Mouse (Mus musculus) forebrain, embryonic 11.5 days (tissue): ENCODE measurements around the gene Dkkl1. TPM values are rescaled to one million over a fixed set of nuclear protein-coding genes. Genes with fewer than 3 reads are reported as not detected.

Experiments used
- ATAC-seq: fragments of 200-750 bp; cut with Nextera tagmentation; replicated peaks from 2 replicates; pipeline ENCODE4 v1.8.0; 2017; ENCODE audit warnings: moderate TSS enrichment; ENCODE audit not compliant: low FRiP score
- DNase-seq: peaks from one replicate; pipeline ENCODE4 v3.0.0-alpha.2; 2017; ENCODE audit warnings: low spot score
- H3K27ac ChIP-seq: fragments of 300-500 bp; sonication (generic); 2 replicates; pipeline ENCODE4 v1.5.1; 2014; ENCODE audit warnings: low read depth, low read length
- H3K27me3 ChIP-seq: fragments of 300-500 bp; sonication (generic); 2 replicates; pipeline ENCODE4 v1.6.1; 2014; ENCODE audit warnings: mild to moderate bottlenecking, low read length, mixed read lengths; ENCODE audit not compliant: control insufficient read depth, insufficient read depth
- H3K36me3 ChIP-seq: fragments of 300-500 bp; sonication (generic); 2 replicates; pipeline ENCODE4 v1.6.1; 2014; ENCODE audit warnings: mild to moderate bottlenecking, low read length, moderate library complexity, mixed read lengths; ENCODE audit not compliant: control insufficient read depth, insufficient read depth
- H3K4me1 ChIP-seq: fragments of 300-500 bp; sonication (generic); replicated peaks from 2 replicates; pipeline ENCODE4 v1.6.1; 2014; ENCODE audit warnings: low read length, mixed read lengths; ENCODE audit not compliant: control insufficient read depth, insufficient read depth
- H3K4me2 ChIP-seq: fragments of 300-500 bp; sonication (generic); 2 replicates; pipeline ENCODE4 v1.6.1; 2014; ENCODE audit warnings: low read depth, mild to moderate bottlenecking, low read length, moderate library complexity, mixed read lengths; ENCODE audit not compliant: severe bottlenecking
- H3K4me3 ChIP-seq: fragments of 300-500 bp; sonication (generic); 2 replicates; pipeline ENCODE4 v1.5.1; 2014; ENCODE audit warnings: low read depth, low read length
- H3K9ac ChIP-seq: fragments of 300-500 bp; sonication (generic); 2 replicates; pipeline ENCODE4 v1.6.1; 2014; ENCODE audit warnings: low read length
- H3K9me3 ChIP-seq: fragments of 300-500 bp; sonication (generic); 2 replicates; pipeline ENCODE4 v1.6.1; 2016; ENCODE audit warnings: low read length, mixed read lengths; ENCODE audit not compliant: control insufficient read depth
- WGBS: fragments of 180-500 bp; shearing (Covaris S2); extraction: QIAGEN DNeasy Blood & Tissue Kit; methylation state at CpG from one replicate; pipeline ENCODE4 v1.1.7; 2014; 5-methylcytosine and 5-hydroxymethylcytosine counted together
- polyA plus RNA-seq: library from polyadenylated mRNA; unstranded; fragments of >200 nt; fragmentation: Nextera tagmentation; extraction: Ambion mirVana; gene quantifications from 2 replicates; pipeline ENCODE4 v1.2.1, GENCODE M21; 2014

The Dkkl1 gene
- polyA plus RNA-seq, 1 experiment from 2014 or later, result 0.48 TPM

DNA sequence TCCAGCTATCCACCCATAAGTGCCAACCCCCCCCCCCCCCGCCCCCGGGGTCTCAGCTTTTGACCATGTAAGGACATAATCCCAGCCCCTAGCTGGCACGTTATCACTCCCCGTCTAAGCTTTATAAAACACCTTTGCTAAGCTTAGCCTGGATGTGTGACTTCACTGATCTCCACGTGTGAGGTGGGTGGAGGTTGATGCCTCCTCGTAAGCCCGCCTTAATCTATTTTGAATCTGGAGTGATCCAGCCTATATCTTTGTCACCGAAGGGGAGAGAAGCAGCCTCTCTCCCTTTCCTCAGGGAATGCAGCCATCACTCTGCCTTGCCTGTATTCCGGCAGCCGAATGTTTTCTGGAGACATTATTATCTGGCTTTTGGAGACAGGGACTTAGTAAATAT is 9.3 kb downstream of the Dkkl1 start:
- Histone ChIP-seq H3K4me3 (no peak overlapping the region), H3K36me3 (no peaks in the 10 kb centered on the region), H3K27me3 (no peaks in the 10 kb centered on the region), H3K4me2 (no peak overlapping the region), H3K9ac (no peak overlapping the region), H3K4me1 (0 out of 2 replicates have a peak, but pooled peaks cover 3% of the 10 kb centered on the region), H3K9me3 (no peaks in the 10 kb centered on the region), H3K27ac (no peak overlapping the region)
- ATAC-seq, result no peak
- DNase-seq, result no peak
- 58% methylated on average over 10 of the region's 10 CpGs for WGBS

- Histone ChIP-seq H3K36me3 (no peaks in the 10 kb centered on the region), H3K4me3 (no peak overlapping the region), H3K4me2 (no peak overlapping the region), H3K27me3 (no peaks in the 10 kb centered on the region), H3K27ac (no peak overlapping the region), H3K4me1 (0 out of 2 replicates have a peak, but pooled peaks cover 3% of the 10 kb centered on the region), H3K9me3 (no peaks in the 10 kb centered on the region), H3K9ac (no peak overlapping the region)
- DNase-seq (no peak), ATAC-seq (no peak)
- 85% methylated on average over 11 of the region's 11 CpGs for WGBS
Observed at GRCm38 (mm10) chr7:45198961-45199360, 13.0 kb downstream of the Dkkl1 start.

- H3K27ac ChIP-seq, result no peak overlapping the region
- no peaks in the 10 kb centered on the region for H3K9me3 ChIP-seq
- no peak overlapping the region for H3K4me2 ChIP-seq
- 18% methylated on average over 5 of the region's 5 CpGs for WGBS
- ATAC-seq, result no peak
- H3K4me3 ChIP-seq, result no peak overlapping the region
- no peak overlapping the region for H3K9ac ChIP-seq
- no peaks in the 10 kb centered on the region for H3K36me3 ChIP-seq
- peak; percentile 80 for DNase-seq
- no peaks in the 10 kb centered on the region for H3K27me3 ChIP-seq
- H3K4me1 ChIP-seq, result 0 out of 2 replicates have a peak, but pooled peaks cover 3% of the 10 kb centered on the region
Observed at GRCm38 (mm10) chr7:45198435-45198834, 13.5 kb downstream of the Dkkl1 start.

DNA sequence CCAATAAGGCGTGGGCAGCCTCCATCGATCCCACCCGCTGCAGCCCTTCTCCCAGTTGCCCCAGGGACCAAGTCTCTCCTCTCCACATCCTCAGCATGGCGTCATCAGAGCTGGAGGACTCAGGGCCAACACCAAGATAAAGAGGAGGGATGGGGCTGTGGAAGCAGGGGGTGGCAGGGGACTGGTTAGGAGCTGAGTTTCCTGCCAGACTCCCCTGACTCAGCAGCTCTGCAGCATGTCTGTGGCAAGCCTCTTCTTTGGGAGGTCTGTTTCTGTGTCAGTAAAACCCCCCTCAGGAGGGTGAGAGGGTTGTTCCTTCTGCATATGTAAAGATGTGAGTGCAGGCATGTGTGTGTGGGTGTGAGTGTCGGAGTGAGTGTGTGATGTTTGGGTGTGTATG is 15.0 kb downstream of the Dkkl1 start:
- Histone ChIP-seq H3K9ac (no peak overlapping the region), H3K27me3 (no peaks in the 10 kb centered on the region), H3K9me3 (no peaks in the 10 kb centered on the region), H3K4me1 (peaks cover 3% of the 10 kb centered on the region; the same call in 1 of the 2 replicates), H3K4me3 (no peak overlapping the region), H3K27ac (no peak overlapping the region), H3K36me3 (no peaks in the 10 kb centered on the region), H3K4me2 (no peak overlapping the region)
- ATAC-seq (no peak), DNase-seq (no peak)
- 70% methylated on average over 5 of the region's 5 CpGs for WGBS

- DNase-seq, result no peak
- Histone ChIP-seq H3K4me2 (no peak overlapping the region), H3K27ac (no peak overlapping the region), H3K27me3 (no peaks in the 10 kb centered on the region), H3K4me3 (no peak overlapping the region), H3K4me1 (peaks cover 3% of the 10 kb centered on the region; the same call in 1 of the 2 replicates), H3K36me3 (no peaks in the 10 kb centered on the region), H3K9ac (no peak overlapping the region), H3K9me3 (no peaks in the 10 kb centered on the region)
- no peak for ATAC-seq
- 89% methylated on average over 4 of the region's 4 CpGs for WGBS
Observed at GRCm38 (mm10) chr7:45196176-45196535, 15.8 kb downstream of the Dkkl1 start.

DNA sequence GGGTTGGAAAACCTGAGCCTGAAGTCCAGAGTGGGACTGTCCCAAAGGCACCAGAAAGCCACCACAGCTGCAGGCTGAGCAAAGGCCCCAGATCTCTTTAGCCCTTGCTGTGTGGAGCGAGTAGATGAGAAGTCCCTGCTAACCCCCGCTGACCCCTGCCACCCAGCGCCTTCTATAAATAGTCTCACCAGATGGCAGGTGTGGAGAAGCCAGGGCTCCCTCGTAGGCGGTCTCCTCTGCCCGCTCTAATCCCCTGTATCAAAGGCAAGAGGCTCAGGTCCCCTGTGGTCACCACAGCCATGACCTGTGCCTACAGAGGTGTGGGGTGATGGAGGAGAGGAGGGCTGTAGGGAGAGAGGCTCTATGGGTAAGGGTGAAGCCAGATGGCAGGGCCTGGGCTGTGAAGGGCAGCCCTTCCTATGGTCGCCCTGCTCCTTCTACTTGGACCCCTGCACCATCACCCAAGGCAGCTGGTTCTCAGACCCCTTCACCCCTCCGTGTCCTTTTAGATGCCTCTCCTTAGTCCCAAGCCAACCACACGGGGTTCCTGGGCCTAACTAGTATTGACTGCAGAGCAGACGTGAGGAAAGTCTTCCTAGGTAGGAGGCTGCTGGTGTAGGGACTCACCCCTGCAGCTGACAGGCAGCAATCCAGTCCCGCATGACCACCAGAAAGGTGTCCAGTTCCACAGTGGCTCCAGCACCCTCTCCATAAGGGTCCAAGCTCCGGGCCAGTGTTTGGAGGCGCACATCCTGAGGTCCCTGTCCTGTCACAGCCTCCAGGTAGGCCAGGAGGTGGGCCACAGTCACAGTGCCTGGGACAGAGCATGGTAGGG is 16.4 kb downstream of the Dkkl1 start:
- ATAC-seq (no peak), DNase-seq (no peak)
- H3K27me3 ChIP-seq, result no peaks in the 10 kb centered on the region
- H3K4me2 ChIP-seq, result no peak overlapping the region
- 62% methylated on average over 13 of the region's 13 CpGs for WGBS
- no peaks in the 10 kb centered on the region for H3K36me3 ChIP-seq
- H3K9ac ChIP-seq, result no peak overlapping the region
- H3K9me3 ChIP-seq, result no peaks in the 10 kb centered on the region
- peaks cover 3% of the 10 kb centered on the region; the same call in 1 of the 2 replicates for H3K4me1 ChIP-seq
- no peak overlapping the region for H3K27ac ChIP-seq
- H3K4me3 ChIP-seq, result no peak overlapping the region

DNA sequence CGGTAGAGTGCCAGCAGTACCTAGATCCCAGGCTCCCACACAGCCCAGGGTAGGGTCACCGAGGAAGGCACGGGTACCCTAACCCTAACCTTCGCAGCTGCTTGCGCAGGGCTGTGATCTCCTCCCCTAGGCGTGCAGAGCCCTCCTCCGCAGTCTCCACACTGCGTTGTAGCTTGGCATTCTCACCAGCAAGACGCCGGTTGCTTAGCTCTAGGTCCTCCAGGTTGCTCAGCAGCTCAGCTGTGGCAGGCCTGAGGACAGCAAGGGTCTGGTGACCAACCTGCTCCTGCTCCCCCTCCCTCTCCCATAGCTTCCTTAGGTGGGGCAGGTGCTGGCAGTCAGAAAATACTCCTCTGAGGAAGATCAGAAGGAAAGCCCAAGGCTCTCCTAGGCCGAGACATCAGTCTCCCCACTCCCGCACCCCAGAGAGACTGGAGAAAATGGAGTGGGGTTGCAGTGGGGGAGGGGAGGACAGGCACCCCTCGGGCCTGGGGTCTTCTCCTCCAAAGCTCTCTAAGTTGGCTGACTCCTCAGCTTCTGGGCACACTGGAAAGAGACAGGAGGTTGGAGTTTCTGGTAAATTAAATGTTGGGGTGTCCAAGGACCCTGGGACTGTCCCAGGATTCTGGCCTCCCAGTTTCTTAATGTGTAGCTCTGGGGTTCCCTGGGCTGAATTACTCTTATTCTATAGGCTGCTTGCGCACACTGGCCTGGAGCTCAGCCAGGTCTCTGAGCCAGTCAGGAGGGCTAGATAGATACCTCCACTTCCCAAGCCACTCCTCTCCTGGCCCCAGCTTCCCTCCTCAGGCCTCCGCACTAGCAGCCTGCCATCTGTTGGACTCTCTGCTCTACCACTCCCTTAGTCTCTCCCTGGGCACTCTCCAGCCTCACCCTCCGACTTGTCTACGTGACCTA is 17.8 kb downstream of the Dkkl1 start:
- peaks cover 3% of the 10 kb centered on the region; the same call in 1 of the 2 replicates for H3K4me1 ChIP-seq
- H3K4me3 ChIP-seq, result no peak overlapping the region
- no peak overlapping the region for H3K9ac ChIP-seq
- H3K36me3 ChIP-seq, result no peaks in the 10 kb centered on the region
- H3K27ac ChIP-seq, result no peak overlapping the region
- H3K27me3 ChIP-seq, result no peaks in the 10 kb centered on the region
- no peak overlapping the region for H3K4me2 ChIP-seq
- no peaks in the 10 kb centered on the region for H3K9me3 ChIP-seq
- 71% methylated on average over 17 of the region's 17 CpGs for WGBS
- no peak for ATAC-seq
- no peak for DNase-seq

GRCm38 (mm10) chr7:45193406-45193805 is 18.5 kb downstream of the Dkkl1 start:
- ATAC-seq, result no peak
- Histone ChIP-seq H3K4me3 (no peak overlapping the region), H3K9ac (no peak overlapping the region), H3K27ac (no peak overlapping the region), H3K27me3 (no peaks in the 10 kb centered on the region), H3K36me3 (no peaks in the 10 kb centered on the region), H3K9me3 (no peaks in the 10 kb centered on the region), H3K4me1 (peaks cover 3% of the 10 kb centered on the region; the same call in 1 of the 2 replicates), H3K4me2 (no peak overlapping the region)
- WGBS, result 65% methylated on average over 5 of the region's 5 CpGs
- no peak for DNase-seq
